Mouse (Mus musculus): ENCODE measurements around the gene Gm28053. TPM values are rescaled to one million over a fixed set of nuclear protein-coding genes. Genes with fewer than 3 reads are reported as not detected.

The Gm28053 gene
- polyA plus RNA-seq, 1 experiment from 2014 or later: not detected

DNA sequence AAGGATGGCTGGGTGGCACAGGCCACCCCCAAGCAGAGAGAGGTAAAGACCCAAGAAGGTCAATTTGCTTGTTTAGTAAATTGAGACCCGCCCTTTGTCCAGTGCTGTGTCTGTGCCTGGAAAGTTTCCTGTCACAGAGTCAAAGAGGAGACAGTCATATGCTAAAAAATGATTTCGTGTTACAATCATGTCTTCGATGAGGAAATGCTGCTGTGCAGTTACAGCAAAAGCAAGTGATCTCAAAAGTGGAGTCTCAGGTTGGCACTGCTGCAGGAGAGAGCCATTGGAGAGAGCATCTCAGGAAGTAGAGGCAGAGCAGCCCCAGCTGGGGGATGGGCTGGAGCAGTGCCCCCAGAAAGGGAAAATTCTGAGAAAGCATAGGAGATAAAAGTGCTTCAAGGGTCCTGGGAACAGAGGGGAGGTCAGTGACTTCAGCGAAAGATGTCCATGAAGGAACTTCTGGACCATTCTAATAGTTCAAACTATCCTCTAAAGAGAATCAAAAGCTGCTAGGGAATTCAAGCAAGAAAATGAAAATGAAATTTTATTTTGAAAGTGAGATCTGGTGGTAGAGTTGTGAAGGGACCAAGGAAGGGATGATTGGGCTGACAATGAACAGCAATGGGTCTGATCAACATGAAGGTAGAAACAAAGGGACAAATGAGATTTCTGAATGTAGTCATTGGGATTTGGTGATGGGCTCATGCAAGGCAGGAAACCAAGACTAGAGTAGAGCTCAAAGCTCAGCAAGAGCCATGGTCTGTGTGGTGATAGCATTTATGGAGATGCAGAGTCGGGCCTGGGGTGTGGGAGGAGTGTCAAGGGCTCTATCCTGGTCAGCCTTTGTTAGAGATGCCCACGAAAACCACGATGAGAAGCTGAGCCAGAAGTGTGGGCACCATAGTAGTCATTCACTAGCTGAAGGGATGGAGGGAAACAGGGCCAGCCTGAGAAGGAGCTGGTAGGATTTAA, 32.4 kb upstream of the Gm28053 start:
- 81% methylated on average over 7 of the region's 7 CpGs for WGBS

DNA sequence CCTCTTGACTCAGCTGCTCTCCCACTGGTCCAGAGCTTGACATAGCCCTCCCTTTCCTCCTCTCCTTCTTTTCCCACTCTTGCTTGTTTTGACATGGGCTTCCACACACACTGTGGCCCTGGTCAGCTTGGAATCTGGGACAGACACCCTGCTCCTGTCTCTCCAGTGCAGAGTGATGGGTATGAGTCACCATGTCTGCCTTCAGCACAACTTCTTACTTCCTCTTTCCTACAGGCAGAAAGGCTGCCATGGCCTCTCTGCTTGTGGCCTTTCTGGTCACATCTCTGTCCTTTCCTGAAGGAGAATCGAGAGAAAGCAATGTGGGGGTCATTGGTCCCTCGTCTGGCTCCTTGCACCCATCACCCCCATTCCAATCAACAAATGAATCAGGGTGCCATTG, 31.3 kb upstream of the Gm28053 start:
- WGBS: 86% methylated on average over 2 of the region's 2 CpGs

More for the DNA sequence above, 32.4 kb upstream of the Gm28053 start:
- H3K9ac ChIP-seq (ENCODE audit: low read length): no peak overlapping the region
- no peaks in the 10 kb centered on the region for H3K9me3 ChIP-seq (ENCODE audit: control insufficient read depth, low read length)
- DNase-seq (ENCODE audit: low spot score) (no peak), ATAC-seq (ENCODE audit: insufficient read depth, low FRiP score, low TSS enrichment) (no peak)
- no peaks in the 10 kb centered on the region for H3K4me1 ChIP-seq (ENCODE audit: control insufficient read depth, insufficient read depth, low read length)
- H3K4me3 ChIP-seq (ENCODE audit: low read depth, low read length): no peak overlapping the region
- H3K27me3 ChIP-seq (ENCODE audit: control insufficient read depth, insufficient read depth, low read length): no peaks in the 10 kb centered on the region
- no peak overlapping the region for H3K4me2 ChIP-seq (ENCODE audit: low read depth)
- H3K27ac ChIP-seq (ENCODE audit: low read depth, low read length): no peak overlapping the region
- H3K36me3 ChIP-seq (ENCODE audit: control insufficient read depth, insufficient read depth, low read length): no peaks in the 10 kb centered on the region

GRCm38 (mm10) chr6:48689320-48689719, 29.1 kb upstream of the Gm28053 start:
- no peak overlapping the region for H3K27ac ChIP-seq (ENCODE audit: low read depth, low read length)
- ATAC-seq (ENCODE audit: insufficient read depth, low FRiP score, low TSS enrichment): no peak
- WGBS: 87% methylated on average over 2 of the region's 2 CpGs

More for the DNA sequence above, 31.3 kb upstream of the Gm28053 start:
- Histone ChIP-seq H3K27me3 (ENCODE audit: control insufficient read depth, insufficient read depth, low read length) (no peaks in the 10 kb centered on the region), H3K4me3 (ENCODE audit: low read depth, low read length) (no peak overlapping the region), H3K9ac (ENCODE audit: low read length) (no peak overlapping the region), H3K4me2 (ENCODE audit: low read depth) (no peak overlapping the region), H3K27ac (ENCODE audit: low read depth, low read length) (no peak overlapping the region), H3K36me3 (ENCODE audit: control insufficient read depth, insufficient read depth, low read length) (no peaks in the 10 kb centered on the region), H3K9me3 (ENCODE audit: control insufficient read depth, low read length) (no peaks in the 10 kb centered on the region), H3K4me1 (ENCODE audit: control insufficient read depth, insufficient read depth, low read length) (no peaks in the 10 kb centered on the region)
- ATAC-seq (ENCODE audit: insufficient read depth, low FRiP score, low TSS enrichment) (no peak), DNase-seq (ENCODE audit: low spot score) (no peak)

GRCm38 (mm10) chr6:48692962-48693361, 25.4 kb upstream of the Gm28053 start:
- Histone ChIP-seq H3K4me1 (ENCODE audit: control insufficient read depth, insufficient read depth, low read length) (no peaks in the 10 kb centered on the region), H3K36me3 (ENCODE audit: control insufficient read depth, insufficient read depth, low read length) (no peaks in the 10 kb centered on the region), H3K9me3 (ENCODE audit: control insufficient read depth, low read length) (no peaks in the 10 kb centered on the region), H3K27ac (ENCODE audit: low read depth, low read length) (no peak overlapping the region), H3K27me3 (ENCODE audit: control insufficient read depth, insufficient read depth, low read length) (no peaks in the 10 kb centered on the region), H3K4me2 (ENCODE audit: low read depth) (no peak overlapping the region), H3K4me3 (ENCODE audit: low read depth, low read length) (no peak overlapping the region), H3K9ac (ENCODE audit: low read length) (no peak overlapping the region)
- DNase-seq (ENCODE audit: low spot score): no peak
- no peak for ATAC-seq (ENCODE audit: insufficient read depth, low FRiP score, low TSS enrichment)
- WGBS: 92% methylated on average over 6 of the region's 6 CpGs

More at GRCm38 (mm10) chr6:48689320-48689719, 29.1 kb upstream of the Gm28053 start:
- no peak for DNase-seq (ENCODE audit: low spot score)
- H3K4me1 ChIP-seq (ENCODE audit: control insufficient read depth, insufficient read depth, low read length): no peaks in the 10 kb centered on the region
- H3K9me3 ChIP-seq (ENCODE audit: control insufficient read depth, low read length): no peaks in the 10 kb centered on the region
- no peak overlapping the region for H3K9ac ChIP-seq (ENCODE audit: low read length)
- H3K4me2 ChIP-seq (ENCODE audit: low read depth): no peak overlapping the region
- H3K4me3 ChIP-seq (ENCODE audit: low read depth, low read length): no peak overlapping the region
- no peaks in the 10 kb centered on the region for H3K27me3 ChIP-seq (ENCODE audit: control insufficient read depth, insufficient read depth, low read length)
- H3K36me3 ChIP-seq (ENCODE audit: control insufficient read depth, insufficient read depth, low read length): no peaks in the 10 kb centered on the region

DNA sequence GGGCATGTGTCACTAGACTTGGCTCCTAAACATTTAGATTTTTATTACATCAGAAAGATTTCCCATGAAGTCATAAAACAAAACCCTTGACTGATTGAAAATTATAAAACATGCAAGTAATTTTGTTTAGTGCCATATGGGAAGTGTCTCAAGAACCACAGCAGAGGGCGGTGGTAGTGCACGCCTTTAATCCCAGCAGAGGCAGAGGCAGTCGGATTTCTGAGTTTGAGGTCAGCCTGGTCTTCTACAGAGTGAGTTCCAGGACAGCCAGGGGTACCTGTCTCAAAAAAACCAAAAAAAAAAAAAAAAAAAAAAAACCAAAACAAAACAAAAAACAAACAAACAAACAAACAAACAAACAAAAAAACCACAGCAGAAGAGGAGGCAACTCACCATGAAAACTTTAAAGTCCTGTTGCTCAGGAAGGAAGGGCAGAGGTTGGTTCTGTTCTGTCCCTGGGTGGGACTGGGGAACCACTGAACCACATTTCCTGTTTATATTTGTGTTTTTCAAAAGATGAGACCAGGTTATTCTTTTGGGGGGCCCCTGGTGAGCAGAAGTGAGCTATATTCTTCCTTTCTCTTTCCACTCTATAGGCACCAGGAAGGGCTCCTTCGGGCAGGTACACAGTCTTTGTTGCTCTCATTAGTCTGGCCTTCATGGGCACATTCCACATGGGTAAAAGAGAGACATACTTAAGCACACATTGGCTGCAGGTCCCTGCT, 21.4 kb upstream of the Gm28053 start:
- Histone ChIP-seq H3K27ac (ENCODE audit: low read depth, low read length) (no peak overlapping the region), H3K9ac (ENCODE audit: low read length) (no peak overlapping the region)

DNA sequence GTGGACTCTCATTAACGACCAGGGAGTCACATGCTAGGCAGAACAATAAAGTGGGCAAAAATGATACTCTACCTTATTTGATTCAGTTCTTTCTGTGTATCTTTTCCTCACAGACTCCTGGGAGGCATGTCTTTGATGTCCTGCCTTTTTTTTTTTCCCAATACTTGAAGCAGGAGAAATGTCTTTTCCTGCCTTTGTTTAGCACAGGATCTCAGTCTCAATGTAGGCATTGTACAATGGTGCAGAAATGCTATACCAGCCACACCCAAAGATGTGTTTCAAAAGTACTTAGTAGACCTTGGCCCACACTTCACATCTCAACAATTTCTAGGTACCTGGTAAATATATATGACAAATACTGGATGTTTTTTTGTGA, 20.9 kb upstream of the Gm28053 start:
- no peak overlapping the region for H3K4me2 ChIP-seq (ENCODE audit: low read depth)
- DNase-seq (ENCODE audit: low spot score) (no peak), ATAC-seq (ENCODE audit: insufficient read depth, low FRiP score, low TSS enrichment) (no peak)
- no peak overlapping the region for H3K9ac ChIP-seq (ENCODE audit: low read length)
- H3K36me3 ChIP-seq (ENCODE audit: control insufficient read depth, insufficient read depth, low read length): no peaks in the 10 kb centered on the region
- no peaks in the 10 kb centered on the region for H3K27me3 ChIP-seq (ENCODE audit: control insufficient read depth, insufficient read depth, low read length)
- H3K4me1 ChIP-seq (ENCODE audit: control insufficient read depth, insufficient read depth, low read length): no peaks in the 10 kb centered on the region
- H3K4me3 ChIP-seq (ENCODE audit: low read depth, low read length): no peak overlapping the region
- H3K27ac ChIP-seq (ENCODE audit: low read depth, low read length): no peak overlapping the region
- no peaks in the 10 kb centered on the region for H3K9me3 ChIP-seq (ENCODE audit: control insufficient read depth, low read length)
- 70% methylated on average over 1 of the region's 1 CpGs for WGBS

More for the DNA sequence above, 21.4 kb upstream of the Gm28053 start:
- no peaks in the 10 kb centered on the region for H3K36me3 ChIP-seq (ENCODE audit: control insufficient read depth, insufficient read depth, low read length)
- H3K4me2 ChIP-seq (ENCODE audit: low read depth): no peak overlapping the region
- no peaks in the 10 kb centered on the region for H3K9me3 ChIP-seq (ENCODE audit: control insufficient read depth, low read length)
- H3K4me3 ChIP-seq (ENCODE audit: low read depth, low read length): no peak overlapping the region
- no peaks in the 10 kb centered on the region for H3K27me3 ChIP-seq (ENCODE audit: control insufficient read depth, insufficient read depth, low read length)
- ATAC-seq (ENCODE audit: insufficient read depth, low FRiP score, low TSS enrichment) (no peak), DNase-seq (ENCODE audit: low spot score) (no peak)
- WGBS: 92% methylated on average over 4 of the region's 4 CpGs
- H3K4me1 ChIP-seq (ENCODE audit: control insufficient read depth, insufficient read depth, low read length): no peaks in the 10 kb centered on the region

DNA sequence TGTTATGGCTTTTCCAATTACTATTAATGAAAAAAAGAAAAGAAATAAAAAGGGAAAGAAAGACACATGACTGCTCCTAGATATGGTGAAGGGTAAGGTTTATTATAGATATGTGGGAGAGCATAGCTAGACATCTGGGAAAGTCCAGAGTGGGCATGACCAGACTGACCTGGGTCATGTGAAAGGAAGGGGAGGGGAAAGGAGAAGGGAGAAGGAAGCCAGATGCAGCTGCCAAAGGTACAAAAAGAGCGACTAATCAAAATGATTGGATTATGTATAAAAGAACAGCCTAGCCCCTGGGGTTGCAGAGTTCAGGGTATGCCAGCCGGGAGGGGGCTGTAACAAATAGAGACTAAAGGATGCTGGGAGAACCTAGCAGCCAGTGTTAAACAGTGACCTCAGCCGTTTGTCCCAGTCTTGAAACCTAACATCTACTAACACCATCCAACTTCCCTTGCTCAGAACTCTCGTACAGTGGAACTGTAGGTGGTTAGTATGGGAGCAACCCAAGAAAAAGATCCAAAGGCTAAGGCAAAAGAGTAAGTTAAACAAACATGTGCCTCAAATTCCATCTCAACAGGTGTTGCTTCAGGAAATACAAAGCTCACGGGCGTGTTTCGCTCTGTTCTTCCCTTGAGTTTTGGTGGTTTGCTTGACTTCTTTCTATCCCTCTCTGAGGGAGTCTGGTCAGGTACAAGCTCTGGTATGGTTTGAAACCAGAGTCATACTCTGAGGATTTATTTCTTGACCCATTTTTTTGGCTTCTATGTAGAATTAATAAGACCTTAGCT, 20.1 kb upstream of the Gm28053 start:
- H3K36me3 ChIP-seq (ENCODE audit: control insufficient read depth, insufficient read depth, low read length): no peaks in the 10 kb centered on the region
- H3K4me1 ChIP-seq (ENCODE audit: control insufficient read depth, insufficient read depth, low read length): no peaks in the 10 kb centered on the region
- H3K4me2 ChIP-seq (ENCODE audit: low read depth): no peak overlapping the region
- 85% methylated on average over 7 of the region's 7 CpGs for WGBS
- no peak overlapping the region for H3K27ac ChIP-seq (ENCODE audit: low read depth, low read length)
- H3K9ac ChIP-seq (ENCODE audit: low read length): no peak overlapping the region
- H3K9me3 ChIP-seq (ENCODE audit: control insufficient read depth, low read length): no peaks in the 10 kb centered on the region
- H3K4me3 ChIP-seq (ENCODE audit: low read depth, low read length): no peak overlapping the region
- no peaks in the 10 kb centered on the region for H3K27me3 ChIP-seq (ENCODE audit: control insufficient read depth, insufficient read depth, low read length)
- ATAC-seq (ENCODE audit: insufficient read depth, low FRiP score, low TSS enrichment): no peak
- no peak for DNase-seq (ENCODE audit: low spot score)

DNA sequence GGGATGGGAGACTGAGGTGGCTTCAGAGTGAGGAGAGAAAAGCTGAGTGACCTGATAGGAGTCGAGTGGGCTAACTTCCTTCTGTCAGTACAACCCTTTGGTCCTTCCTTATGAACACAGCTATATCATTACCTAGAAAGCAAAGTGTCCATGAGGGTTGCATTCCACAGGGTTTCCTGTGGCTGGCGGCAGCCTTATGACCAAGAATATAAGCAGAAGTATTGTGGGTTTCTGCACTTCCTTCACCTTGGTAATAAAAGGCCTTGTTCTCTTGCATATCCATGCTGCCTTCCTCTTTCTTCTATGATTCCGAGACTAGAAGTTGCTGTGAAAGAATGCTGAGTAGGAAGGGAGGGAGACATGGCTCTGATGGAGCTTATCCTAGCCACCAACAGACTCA, 19.5 kb upstream of the Gm28053 start:
- no peaks in the 10 kb centered on the region for H3K9me3 ChIP-seq (ENCODE audit: control insufficient read depth, low read length)
- H3K4me2 ChIP-seq (ENCODE audit: low read depth): no peak overlapping the region
- no peaks in the 10 kb centered on the region for H3K4me1 ChIP-seq (ENCODE audit: control insufficient read depth, insufficient read depth, low read length)
- no peak overlapping the region for H3K9ac ChIP-seq (ENCODE audit: low read length)
- 74% methylated on average over 3 of the region's 3 CpGs for WGBS
- H3K27ac ChIP-seq (ENCODE audit: low read depth, low read length): no peak overlapping the region
- H3K36me3 ChIP-seq (ENCODE audit: control insufficient read depth, insufficient read depth, low read length): no peaks in the 10 kb centered on the region
- H3K27me3 ChIP-seq (ENCODE audit: control insufficient read depth, insufficient read depth, low read length): no peaks in the 10 kb centered on the region
- H3K4me3 ChIP-seq (ENCODE audit: low read depth, low read length): no peak overlapping the region
- DNase-seq (ENCODE audit: low spot score) (no peak), ATAC-seq (ENCODE audit: insufficient read depth, low FRiP score, low TSS enrichment) (no peak)
